Mouse (Mus musculus) E14TG2a.4 (cell line): ENCODE measurements at regions not wholly inside any gene's neighbourhood (a gene's known extent, or its start where the extent isn't known, plus 50 kb on each side); places are given as distances from the start of the nearest gene placed in this dataset.

Experiments used
- CTCF ChIP-seq: conservative IDR thresholded peaks from 2 replicates; pipeline ENCODE4 v1.5.1; 2014; ENCODE audit warnings: low read length
- NANOG ChIP-seq: IDR thresholded peaks from 2 replicates; pipeline ENCODE4 v1.6.1; 2014; ENCODE audit warnings: borderline replicate concordance, low read length, mixed read lengths

GRCm38 (mm10) chr4:98188944-98189343 is 194.2 kb downstream of the Tm2d1 start:
- TF ChIP-seq CTCF, result no peak
- TF ChIP-seq NANOG, result no peak
